Mouse (Mus musculus) intestine, embryonic 16.5 days (tissue): ENCODE results near the gene Eno1. TPM values are rescaled to one million over a fixed set of nuclear protein-coding genes. Genes with fewer than 3 reads are reported as not detected.

Experiments used
- ATAC-seq: fragments of 200-750 bp; cut with Nextera tagmentation; 2 replicates; pipeline ENCODE4 v1.8.0; 2017; ENCODE audit warnings: moderate TSS enrichment, moderate library complexity
- H3K27ac ChIP-seq: fragments of 300-500 bp; sonication (generic); 2 replicates; pipeline ENCODE4 v1.5.1; 2014; ENCODE audit warnings: mild to moderate bottlenecking, low read length
- H3K27me3 ChIP-seq: fragments of 300-500 bp; sonication (generic); replicated peaks from 2 replicates; pipeline ENCODE4 v1.6.1; 2014; ENCODE audit warnings: low read length, control low read depth, mixed read lengths; ENCODE audit not compliant: control insufficient read depth, insufficient read depth
- H3K36me3 ChIP-seq: fragments of 300-500 bp; sonication (generic); 2 replicates; pipeline ENCODE4 v1.6.1; 2014; ENCODE audit warnings: low read length, control low read depth; ENCODE audit not compliant: control insufficient read depth, insufficient read depth
- H3K4me1 ChIP-seq: fragments of 300-500 bp; sonication (generic); 2 replicates; pipeline ENCODE4 v1.6.1; 2014; ENCODE audit warnings: low read length, control low read depth, mixed read lengths; ENCODE audit not compliant: control insufficient read depth, insufficient read depth
- H3K4me2 ChIP-seq: fragments of 300-500 bp; sonication (generic); 2 replicates; pipeline ENCODE4 v1.6.1; 2014; ENCODE audit warnings: low read depth, low read length, control low read depth
- H3K4me3 ChIP-seq: fragments of 300-500 bp; sonication (generic); 2 replicates; pipeline ENCODE4 v1.5.1; 2014; ENCODE audit warnings: mild to moderate bottlenecking, low read length
- H3K9ac ChIP-seq: fragments of 300-500 bp; sonication (generic); 2 replicates; pipeline ENCODE4 v1.6.1; 2014; ENCODE audit warnings: low read depth, low read length
- H3K9me3 ChIP-seq: fragments of 300-500 bp; sonication (generic); 2 replicates; pipeline ENCODE4 v1.6.1; 2016; ENCODE audit warnings: low read length, control low read depth; ENCODE audit not compliant: control insufficient read depth
- WGBS: fragments of 180-500 bp; shearing (Covaris S2); extraction: QIAGEN DNeasy Blood & Tissue Kit; methylation state at CpG from one replicate; pipeline ENCODE4 v1.1.7; 2014; 5-methylcytosine and 5-hydroxymethylcytosine counted together
- polyA plus RNA-seq: library from polyadenylated mRNA; unstranded; fragments of >200 nt; fragmentation: Nextera tagmentation; extraction: Ambion mirVana; gene quantifications from 2 replicates; pipeline ENCODE4 v1.2.1, GENCODE M21; 2015

Eno1 gene
- polyA plus RNA-seq, 1 experiment from 2014 or later: 2,067 TPM

DNA sequence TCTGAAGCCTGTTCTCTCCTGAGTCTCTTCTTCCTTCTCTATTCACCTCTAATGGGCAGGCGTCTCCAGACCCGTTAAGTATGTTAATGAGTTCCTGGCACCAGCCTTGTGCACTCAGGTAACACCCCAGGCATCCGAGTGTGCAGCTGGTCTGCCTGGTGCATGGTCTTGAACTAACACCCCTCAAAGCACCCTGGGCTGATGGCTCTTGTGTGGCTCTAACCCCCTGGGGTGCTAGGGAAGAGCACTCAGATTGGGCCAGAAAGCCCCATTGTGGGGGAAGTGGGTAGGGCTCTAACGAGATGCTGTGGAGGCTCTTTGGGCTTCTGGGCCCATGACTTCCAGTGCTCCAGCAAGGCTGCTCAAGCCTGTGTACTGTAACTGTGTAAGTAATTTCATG lies 5.2 kb downstream of the Eno1 start:
- Histone ChIP-seq H3K4me1 (peaks cover 24% of the 10 kb centered on the region), H3K4me2 (no peak overlapping the region), H3K9me3 (no peaks in the 10 kb centered on the region), H3K9ac (peak overlapping the region; percentile 47; the same call in 1 of the 2 replicates), H3K36me3 (peaks cover 38% of the 10 kb centered on the region), H3K4me3 (no peak overlapping the region), H3K27me3 (no peaks in the 10 kb centered on the region), H3K27ac (no peak overlapping the region)
- 72% methylated on average over 4 of the region's 4 CpGs for WGBS
- no peak for ATAC-seq

DNA sequence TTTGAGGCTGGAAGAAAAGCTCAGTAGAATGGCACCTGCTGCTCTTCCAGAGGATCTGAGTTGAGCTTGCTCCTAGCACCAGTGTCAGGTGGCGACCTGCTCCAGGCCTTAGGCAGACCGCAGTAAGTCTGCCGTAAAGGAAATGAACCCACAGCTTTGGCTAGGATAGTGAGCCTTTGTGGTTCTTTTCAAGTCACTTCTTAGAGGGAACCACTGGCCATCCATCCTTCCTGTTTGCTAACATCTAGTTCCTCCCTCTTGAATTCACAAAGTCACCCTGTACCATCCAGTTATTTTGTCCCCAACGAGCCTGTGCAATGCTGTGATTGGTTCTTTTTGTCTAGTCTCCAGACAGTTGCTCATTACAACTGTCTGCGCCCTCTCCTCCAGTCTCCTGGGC lies 6.2 kb downstream of the Eno1 start:
- peaks cover 24% of the 10 kb centered on the region for H3K4me1 ChIP-seq
- H3K27ac ChIP-seq: no peak overlapping the region
- peaks cover 44% of the 10 kb centered on the region for H3K36me3 ChIP-seq
- whole genome bisulfite sequencing: 82% methylated on average over 5 of the region's 5 CpGs
- no peaks in the 10 kb centered on the region for H3K27me3 ChIP-seq
- H3K9me3 ChIP-seq: no peaks in the 10 kb centered on the region
- no peak overlapping the region for H3K4me3 ChIP-seq
- no peak overlapping the region for H3K4me2 ChIP-seq
- no peak overlapping the region for H3K9ac ChIP-seq
- ATAC-seq: no peak

DNA sequence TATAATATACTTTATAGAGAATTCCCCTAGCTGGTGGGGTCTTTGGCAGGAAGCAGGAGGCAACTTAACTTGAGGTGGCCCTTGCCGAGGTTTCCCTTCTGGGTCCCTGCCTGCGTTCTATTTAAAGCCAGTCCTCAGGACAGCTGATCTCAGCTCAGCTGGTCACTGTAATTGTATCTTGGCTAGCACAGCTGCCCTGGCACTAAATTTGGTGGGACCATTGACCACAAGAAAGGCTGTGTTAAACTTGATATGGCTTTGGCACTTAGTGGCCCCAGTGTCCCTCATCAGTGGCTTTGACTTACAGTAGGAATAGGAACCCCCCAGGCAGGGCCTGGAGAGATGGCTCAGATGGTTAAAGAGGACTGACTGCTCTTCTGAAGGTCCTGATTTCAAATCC lies 9.4 kb downstream of the Eno1 start:
- H3K36me3 ChIP-seq: peaks cover 55% of the 10 kb centered on the region
- H3K27me3 ChIP-seq: no peaks in the 10 kb centered on the region
- WGBS: 68% methylated on average over 2 of the region's 2 CpGs
- ATAC-seq: no peak
- peaks cover 9% of the 10 kb centered on the region for H3K4me1 ChIP-seq
- H3K9me3 ChIP-seq: no peaks in the 10 kb centered on the region
- H3K9ac ChIP-seq: no peak overlapping the region
- H3K27ac ChIP-seq: no peak overlapping the region
- no peak overlapping the region for H3K4me2 ChIP-seq
- H3K4me3 ChIP-seq: no peak overlapping the region

DNA sequence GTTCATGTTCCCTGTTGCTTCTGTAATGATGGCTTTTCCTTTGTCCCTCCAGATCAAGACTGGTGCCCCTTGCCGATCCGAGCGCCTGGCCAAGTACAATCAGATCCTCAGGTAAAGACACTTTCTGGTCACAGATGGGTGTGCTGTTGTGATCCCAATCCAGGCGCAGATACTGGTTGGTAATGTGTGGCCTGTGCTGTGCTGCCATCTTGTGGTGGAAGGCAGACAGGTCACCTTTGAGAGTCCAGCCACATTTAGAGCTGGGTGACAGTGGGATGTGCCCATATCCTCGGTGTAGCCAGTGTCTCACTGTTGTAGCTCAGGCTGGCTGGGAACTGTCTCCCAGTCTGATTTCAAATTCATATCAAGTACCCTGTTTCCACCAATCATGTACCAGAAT lies 11.5 kb downstream of the Eno1 start:
- H3K36me3 ChIP-seq: peaks cover 45% of the 10 kb centered on the region
- 58% methylated on average over 5 of the region's 5 CpGs for WGBS

DNA sequence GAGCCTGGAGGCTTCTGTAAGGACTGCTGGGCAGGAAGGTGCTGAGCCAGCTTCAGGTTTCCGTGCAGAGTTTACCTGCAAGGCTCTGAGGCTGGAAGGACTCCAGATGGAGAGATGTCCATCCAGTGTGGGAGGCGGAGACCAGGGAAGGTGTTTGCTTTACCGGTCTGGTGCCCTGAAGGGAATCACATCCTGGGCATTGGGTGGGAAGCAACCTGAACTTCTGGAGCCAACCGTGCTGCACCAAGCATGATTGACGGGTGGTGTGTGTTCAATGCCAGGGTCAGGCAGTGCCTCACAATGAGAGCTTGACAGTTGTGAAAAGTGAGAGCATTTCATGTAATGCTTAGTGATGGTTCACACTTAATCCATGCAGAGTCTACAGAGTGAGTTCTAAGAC lies 12.4 kb downstream of the Eno1 start:
- Histone ChIP-seq H3K4me1 (no peaks in the 10 kb centered on the region), H3K9ac (no peak overlapping the region), H3K4me2 (no peak overlapping the region), H3K9me3 (no peaks in the 10 kb centered on the region), H3K4me3 (no peak overlapping the region), H3K36me3 (peaks cover 41% of the 10 kb centered on the region), H3K27me3 (no peaks in the 10 kb centered on the region), H3K27ac (no peak overlapping the region)
- WGBS: 87% methylated on average over 5 of the region's 5 CpGs
- ATAC-seq: no peak

More for the DNA sequence above, 11.5 kb downstream of the Eno1 start:
- peak; percentile 33; the same call in 1 of the 2 replicates for ATAC-seq
- no peak overlapping the region for H3K27ac ChIP-seq
- H3K4me2 ChIP-seq: no peak overlapping the region
- no peaks in the 10 kb centered on the region for H3K9me3 ChIP-seq
- no peaks in the 10 kb centered on the region for H3K4me1 ChIP-seq
- no peak overlapping the region for H3K4me3 ChIP-seq
- H3K27me3 ChIP-seq: no peaks in the 10 kb centered on the region
- H3K9ac ChIP-seq: no peak overlapping the region

DNA sequence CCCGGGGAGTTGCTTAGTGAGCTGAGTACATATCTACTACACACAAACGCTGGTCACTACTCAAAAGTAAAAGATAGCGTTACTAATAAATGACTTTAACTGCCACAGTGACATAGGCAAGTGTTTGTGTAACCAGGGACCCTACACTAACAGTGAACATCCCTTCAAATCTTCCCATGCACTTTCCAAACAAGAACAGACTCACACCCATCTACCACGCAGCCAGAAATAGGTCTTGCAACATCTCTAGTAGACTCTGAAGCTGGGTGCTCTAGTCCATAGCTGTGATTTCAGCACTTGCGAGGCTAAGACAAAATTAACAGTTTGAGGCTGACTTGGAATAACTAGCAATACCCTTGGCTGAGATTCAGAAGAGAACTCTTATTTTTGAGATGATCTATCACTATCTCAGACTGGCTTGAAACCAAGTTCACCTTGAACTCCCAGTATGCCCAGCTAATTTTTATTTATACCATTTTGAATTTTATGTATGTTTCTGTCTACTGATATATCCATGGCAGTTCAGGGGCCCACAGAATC lies 13.3 kb downstream of the Eno1 start:
- 73% methylated on average over 5 of the region's 5 CpGs for WGBS
- H3K9ac ChIP-seq: no peak overlapping the region
- H3K4me3 ChIP-seq: no peak overlapping the region
- H3K27me3 ChIP-seq: no peaks in the 10 kb centered on the region
- H3K27ac ChIP-seq: no peak overlapping the region
- ATAC-seq: no peak
- no peaks in the 10 kb centered on the region for H3K9me3 ChIP-seq
- H3K4me2 ChIP-seq: no peak overlapping the region
- no peaks in the 10 kb centered on the region for H3K4me1 ChIP-seq
- peaks cover 36% of the 10 kb centered on the region for H3K36me3 ChIP-seq

DNA sequence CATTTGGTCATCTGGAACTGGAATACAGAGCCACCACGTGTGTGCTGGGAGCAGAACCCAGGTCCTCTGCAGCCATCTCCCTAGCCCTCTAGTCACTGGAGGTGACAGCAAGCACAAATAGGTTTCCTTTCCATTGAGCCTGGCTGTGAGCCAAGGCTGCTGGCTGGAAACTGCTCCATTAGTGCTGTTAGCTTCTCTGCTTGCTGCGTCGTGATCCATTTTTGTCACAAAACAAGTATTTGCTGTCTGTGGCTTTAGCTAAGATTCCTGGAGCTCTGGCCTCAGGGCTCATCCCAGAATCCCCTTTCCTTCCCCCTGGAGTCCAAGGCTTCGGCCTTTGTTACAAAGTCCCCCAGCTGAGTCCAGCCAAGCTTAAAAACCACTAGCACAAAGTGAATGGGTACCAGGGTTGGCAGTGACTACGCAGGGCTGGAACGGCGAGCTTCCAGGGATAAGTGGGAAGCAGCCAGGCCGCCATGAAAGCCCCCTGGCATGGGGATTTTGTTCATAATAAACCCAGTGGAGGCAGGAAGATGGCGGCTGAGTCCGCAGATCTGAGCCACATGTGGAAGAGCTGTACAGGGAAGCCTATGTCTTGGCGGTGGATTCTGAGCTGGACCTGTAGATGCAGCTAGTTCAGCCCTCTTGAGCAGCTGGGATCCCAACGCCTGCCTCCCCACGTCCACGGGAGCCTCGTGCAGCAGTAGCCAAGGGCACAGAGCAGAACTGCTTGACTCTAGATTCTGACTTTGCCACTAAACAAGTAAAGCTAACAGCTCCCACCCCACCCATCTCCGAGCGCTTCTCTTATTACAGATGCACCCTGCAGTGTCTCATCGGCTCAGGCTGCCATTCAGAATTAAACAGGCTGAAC lies 14.3 kb downstream of the Eno1 start:
- Histone ChIP-seq H3K4me3 (no peak overlapping the region), H3K27me3 (no peaks in the 10 kb centered on the region), H3K4me1 (no peaks in the 10 kb centered on the region), H3K4me2 (no peak overlapping the region), H3K36me3 (peaks cover 32% of the 10 kb centered on the region), H3K27ac (peak overlapping the region; percentile 8; the same call in 1 of the 2 replicates), H3K9ac (peak overlapping the region; percentile 22; the same call in 1 of the 2 replicates), H3K9me3 (no peaks in the 10 kb centered on the region)
- no peak for ATAC-seq
- 53% methylated on average over 18 of the region's 18 CpGs for WGBS

DNA sequence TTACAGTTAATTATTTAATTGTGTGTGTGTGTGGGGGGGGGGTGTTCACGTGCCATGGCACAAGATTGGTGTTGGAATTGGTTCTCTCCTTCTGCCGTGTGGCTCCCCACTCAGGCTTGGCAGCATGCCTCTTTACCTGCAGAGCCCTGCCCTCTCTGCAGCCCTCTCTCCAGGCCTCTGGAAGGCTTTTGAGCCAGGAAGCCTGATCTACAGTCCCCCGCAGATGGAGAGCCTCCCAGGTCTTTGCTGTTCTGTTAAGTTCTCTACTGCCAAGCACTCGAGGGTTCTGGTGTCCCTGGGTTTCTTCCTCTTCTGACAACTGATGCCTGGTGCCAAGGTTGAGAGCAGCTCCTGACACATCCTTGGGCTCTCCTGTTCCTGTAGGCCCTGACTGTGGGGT lies 17.9 kb downstream of the Eno1 start:
- Histone ChIP-seq H3K4me3 (no peak overlapping the region), H3K27me3 (no peaks in the 10 kb centered on the region), H3K9ac (no peak overlapping the region), H3K36me3 (peaks cover 5% of the 10 kb centered on the region; the same call in 1 of the 2 replicates), H3K9me3 (no peaks in the 10 kb centered on the region), H3K4me1 (peaks cover 11% of the 10 kb centered on the region; the same call in 1 of the 2 replicates), H3K27ac (no peak overlapping the region), H3K4me2 (no peak overlapping the region)
- WGBS: 67% methylated on average over 4 of the region's 4 CpGs
- ATAC-seq: no peak

DNA sequence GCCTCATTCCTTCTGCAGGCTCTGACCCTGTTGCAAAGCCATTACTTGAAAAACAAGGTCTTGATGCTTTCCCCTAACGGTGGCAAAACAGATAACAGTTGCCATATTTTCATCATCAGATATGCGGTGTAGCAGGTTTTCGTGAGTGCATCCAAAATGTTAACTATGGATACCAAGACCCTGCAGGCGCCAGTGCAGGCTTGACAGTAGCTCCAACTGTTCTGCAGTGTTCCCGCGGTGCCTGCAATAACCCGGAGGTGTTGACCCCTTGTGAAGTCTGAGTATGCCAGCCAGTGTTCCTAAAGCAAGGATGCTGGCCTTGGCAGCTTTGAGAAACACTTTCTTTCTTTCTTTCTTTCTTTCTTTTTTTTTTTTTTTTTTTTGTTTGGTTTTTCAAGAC lies 18.7 kb downstream of the Eno1 start:
- Histone ChIP-seq H3K4me1 (peaks cover 11% of the 10 kb centered on the region; the same call in 1 of the 2 replicates), H3K36me3 (0 out of 2 replicates have a peak, but pooled peaks cover 2% of the 10 kb centered on the region), H3K27ac (no peak overlapping the region), H3K4me3 (no peak overlapping the region), H3K4me2 (no peak overlapping the region), H3K27me3 (no peaks in the 10 kb centered on the region), H3K9ac (no peak overlapping the region), H3K9me3 (no peaks in the 10 kb centered on the region)
- ATAC-seq: no peak
- 84% methylated on average over 7 of the region's 7 CpGs for WGBS
